Mouse (Mus musculus): ENCODE results near the gene Klhl26. TPM values are rescaled to one million over a fixed set of nuclear protein-coding genes. Genes with fewer than 3 reads are reported as not detected.

Klhl26 gene
- polyA plus RNA-seq, 1 experiment from 2014 or later: 22.5 TPM

- 66% methylated on average over 52 of the region's 52 CpGs for WGBS
- Histone ChIP-seq H3K4me3 (no peak overlapping the region), H3K4me2 (replicated peaks) (no peak overlapping the region), H3K4me1 (no peaks in the 10 kb centered on the region), H3K9me3 (no peaks in the 10 kb centered on the region), H3K27me3 (replicated peaks) (peaks cover 15% of the 10 kb centered on the region), H3K36me3 (peaks cover 19% of the 10 kb centered on the region), H3K27ac (no peak overlapping the region), H3K9ac (no peak overlapping the region)
- no peak for ATAC-seq (ENCODE audit: low FRiP score, low read depth)
Measured at GRCm38 (mm10) chr8:70452196-70452966, 24.4 kb downstream of the Klhl26 start.

GRCm38 (mm10) chr8:70447639-70448420 lies 28.9 kb downstream of the Klhl26 start:
- 75% methylated on average over 19 of the region's 19 CpGs for WGBS
- H3K9ac ChIP-seq: no peak overlapping the region
- H3K9me3 ChIP-seq: no peaks in the 10 kb centered on the region
- H3K4me3 ChIP-seq: no peak overlapping the region
- no peak for ATAC-seq (ENCODE audit: low FRiP score, low read depth)
- peaks cover 19% of the 10 kb centered on the region for H3K36me3 ChIP-seq
- H3K4me2 ChIP-seq (replicated peaks): no peak overlapping the region
- no peak overlapping the region for H3K27ac ChIP-seq
- peaks cover 14% of the 10 kb centered on the region for H3K27me3 ChIP-seq (replicated peaks)
- no peaks in the 10 kb centered on the region for H3K4me1 ChIP-seq

- Histone ChIP-seq H3K9ac (no peak overlapping the region), H3K4me3 (no peak overlapping the region), H3K4me2 (replicated peaks) (no peak overlapping the region), H3K36me3 (peaks cover 3% of the 10 kb centered on the region; the same call in 1 of the 2 replicates), H3K4me1 (no peaks in the 10 kb centered on the region), H3K27ac (no peak overlapping the region), H3K27me3 (replicated peaks) (no peaks in the 10 kb centered on the region), H3K9me3 (no peaks in the 10 kb centered on the region)
- 74% methylated on average over 1 of the region's 1 CpGs for WGBS
- ATAC-seq (ENCODE audit: low FRiP score, low read depth): no peak
Measured at GRCm38 (mm10) chr8:70445988-70446387, 30.8 kb downstream of the Klhl26 start.

GRCm38 (mm10) chr8:70443326-70443725 lies 33.4 kb downstream of the Klhl26 start:
- Histone ChIP-seq H3K27me3 (replicated peaks) (no peaks in the 10 kb centered on the region), H3K9me3 (no peaks in the 10 kb centered on the region), H3K36me3 (no peaks in the 10 kb centered on the region), H3K27ac (no peak overlapping the region), H3K9ac (no peak overlapping the region), H3K4me3 (no peak overlapping the region), H3K4me1 (peaks cover 10% of the 10 kb centered on the region), H3K4me2 (replicated peaks) (no peak overlapping the region)
- WGBS: 86% methylated on average over 4 of the region's 4 CpGs
- no peak for ATAC-seq (ENCODE audit: low FRiP score, low read depth)

DNA sequence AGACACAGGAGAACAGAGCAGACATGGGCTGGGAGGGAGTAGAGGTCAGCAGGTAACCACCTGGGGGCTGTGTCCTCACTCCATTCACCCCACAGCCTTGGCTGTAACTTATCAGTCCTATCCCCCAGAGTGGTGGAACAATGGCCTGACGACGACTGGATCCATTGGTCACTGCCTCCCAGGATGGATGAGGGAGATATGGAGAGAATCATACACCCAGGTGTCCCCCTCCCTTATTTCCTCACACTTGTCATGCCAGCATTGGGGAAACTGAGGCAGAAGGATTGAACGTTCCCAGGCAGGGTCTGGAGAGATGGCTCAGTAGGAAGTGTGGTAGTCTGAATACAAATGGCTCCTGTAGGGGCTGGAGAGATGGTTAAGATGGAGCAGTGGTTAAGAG lies 35.2 kb downstream of the Klhl26 start:
- H3K27me3 ChIP-seq (replicated peaks): no peaks in the 10 kb centered on the region
- H3K4me2 ChIP-seq (replicated peaks): no peak overlapping the region
- peaks cover 15% of the 10 kb centered on the region for H3K4me1 ChIP-seq
- H3K27ac ChIP-seq: no peak overlapping the region
- H3K36me3 ChIP-seq: no peaks in the 10 kb centered on the region
- no peak overlapping the region for H3K9ac ChIP-seq
- WGBS: 69% methylated on average over 3 of the region's 3 CpGs
- no peak for ATAC-seq (ENCODE audit: low FRiP score, low read depth)
- H3K9me3 ChIP-seq: no peaks in the 10 kb centered on the region
- H3K4me3 ChIP-seq: no peak overlapping the region

GRCm38 (mm10) chr8:70440246-70440645 lies 36.5 kb downstream of the Klhl26 start:
- Histone ChIP-seq H3K9me3 (no peaks in the 10 kb centered on the region), H3K4me2 (replicated peaks) (peak overlapping the region; percentile 84), H3K36me3 (no peaks in the 10 kb centered on the region), H3K9ac (peak overlapping the region; percentile 71), H3K27me3 (replicated peaks) (no peaks in the 10 kb centered on the region), H3K27ac (no peak overlapping the region), H3K4me3 (0 out of 2 replicates have a peak overlapping the region, but pooled peaks have one; percentile 67), H3K4me1 (peaks cover 15% of the 10 kb centered on the region)
- 45% methylated on average over 3 of the region's 3 CpGs for WGBS
- peak; percentile 19; the same call in 1 of the 2 replicates for ATAC-seq (ENCODE audit: low FRiP score, low read depth)

DNA sequence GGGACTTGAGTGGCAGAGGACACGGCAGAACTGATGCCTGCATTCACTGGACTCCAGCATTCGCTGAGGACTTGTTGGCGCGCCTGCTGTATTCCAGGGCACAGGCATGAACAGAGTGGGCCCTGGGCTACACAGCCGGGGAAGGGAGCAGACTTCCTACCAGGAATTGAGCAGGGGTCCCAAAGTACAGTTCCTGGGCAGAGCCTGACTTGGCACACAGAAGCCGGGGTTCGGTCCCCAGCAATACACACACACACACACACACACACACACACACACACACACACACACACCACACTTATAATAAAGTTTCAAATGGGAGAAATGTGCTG lies 37.0 kb downstream of the Klhl26 start:
- Histone ChIP-seq H3K36me3 (no peaks in the 10 kb centered on the region), H3K27me3 (replicated peaks) (no peaks in the 10 kb centered on the region), H3K9ac (peak overlapping the region; percentile 71), H3K4me3 (peak overlapping the region; percentile 67), H3K4me2 (replicated peaks) (peak overlapping the region; percentile 84), H3K9me3 (no peaks in the 10 kb centered on the region), H3K27ac (0 out of 2 replicates have a peak overlapping the region, but pooled peaks have one; percentile 38), H3K4me1 (peaks cover 15% of the 10 kb centered on the region)
- 10% methylated on average over 7 of the region's 7 CpGs for WGBS
- no peak for ATAC-seq (ENCODE audit: low FRiP score, low read depth)

- Histone ChIP-seq H3K27ac (peak within 1 kb of the TSS; percentile 38; the same call in 1 of the 2 replicates), H3K27me3 (replicated peaks) (no peaks in the 10 kb centered on the region), H3K36me3 (no peaks in the 10 kb centered on the region), H3K9ac (peak within 1 kb of the TSS; percentile 71), H3K4me3 (peak within 1 kb of the TSS; percentile 67), H3K9me3 (no peaks in the 10 kb centered on the region), H3K4me1 (peaks cover 15% of the 10 kb centered on the region), H3K4me2 (replicated peaks) (peak within 1 kb of the TSS; percentile 84)
- under 1% methylated on average over 70 of the region's 70 CpGs for WGBS
- peak; percentile 97 for ATAC-seq (ENCODE audit: low FRiP score, low read depth)
Measured at GRCm38 (mm10) chr8:70439055-70439847, 37.5 kb downstream of the Klhl26 start, which contains the start of gene Crtc1. Crtc1 (minus strand) TSS chr8:70439579.

DNA sequence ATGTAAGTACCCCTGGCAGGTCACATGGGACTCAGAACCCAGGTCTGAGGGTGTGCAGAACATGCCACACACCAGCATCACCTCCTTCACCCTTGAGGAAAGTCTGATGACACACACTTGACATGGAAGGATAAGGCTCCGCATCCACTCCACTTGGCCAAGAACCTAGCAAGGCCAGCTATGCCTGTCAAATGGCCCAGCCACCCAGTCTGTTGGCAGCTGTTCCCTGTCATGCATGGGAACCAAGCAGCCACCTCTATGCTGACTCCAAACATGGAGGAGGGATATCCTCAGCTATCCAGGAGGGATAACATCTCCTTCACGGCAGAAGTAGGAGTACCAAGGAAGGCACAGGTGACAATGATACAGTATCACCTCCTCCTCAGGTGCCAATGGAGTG lies 38.3 kb downstream of the Klhl26 start:
- no peaks in the 10 kb centered on the region for H3K36me3 ChIP-seq
- peaks cover 15% of the 10 kb centered on the region for H3K4me1 ChIP-seq
- H3K4me2 ChIP-seq (replicated peaks): peak overlapping the region; percentile 84
- no peak overlapping the region for H3K27ac ChIP-seq
- no peak for ATAC-seq (ENCODE audit: low FRiP score, low read depth)
- peak overlapping the region; percentile 67 for H3K4me3 ChIP-seq
- H3K9ac ChIP-seq: no peak overlapping the region
- 93% methylated on average over 2 of the region's 2 CpGs for WGBS
- no peaks in the 10 kb centered on the region for H3K9me3 ChIP-seq
- no peaks in the 10 kb centered on the region for H3K27me3 ChIP-seq (replicated peaks)

- WGBS: 94% methylated on average over 5 of the region's 5 CpGs
- Histone ChIP-seq H3K4me1 (peaks cover 15% of the 10 kb centered on the region), H3K36me3 (no peaks in the 10 kb centered on the region), H3K9me3 (no peaks in the 10 kb centered on the region), H3K27ac (no peak overlapping the region), H3K4me2 (replicated peaks) (no peak overlapping the region), H3K9ac (no peak overlapping the region), H3K4me3 (no peak overlapping the region), H3K27me3 (replicated peaks) (no peaks in the 10 kb centered on the region)
- ATAC-seq (ENCODE audit: low FRiP score, low read depth): no peak
Measured at GRCm38 (mm10) chr8:70435156-70435555, 41.6 kb downstream of the Klhl26 start.

DNA sequence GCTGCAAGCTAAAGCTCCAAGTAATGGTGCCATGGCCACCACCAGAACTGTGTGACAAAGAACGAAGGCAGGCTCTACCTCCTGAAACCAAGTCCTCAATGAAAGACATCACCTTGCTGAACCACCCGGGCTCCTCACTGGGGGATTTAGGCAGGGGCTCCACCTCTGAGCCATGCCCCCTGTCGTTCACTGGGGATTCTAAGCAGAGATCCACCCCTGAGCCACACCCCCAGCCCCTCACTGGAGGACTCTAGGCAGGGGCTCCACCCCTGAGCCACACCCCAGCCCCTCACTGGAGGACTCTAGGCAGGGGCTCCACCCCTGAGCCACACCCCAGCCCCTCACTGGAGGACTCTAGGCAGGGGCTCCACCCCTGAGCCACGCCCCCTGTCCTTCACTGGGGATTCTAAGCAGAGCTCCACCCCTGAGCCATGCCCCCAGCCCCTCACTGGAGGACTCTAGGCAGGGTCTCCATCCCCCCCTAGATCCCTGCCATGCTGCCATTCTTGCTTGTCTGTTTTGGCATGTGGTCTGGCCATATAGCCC lies 43.7 kb downstream of the Klhl26 start:
- H3K4me1 ChIP-seq: peaks cover 2% of the 10 kb centered on the region; the same call in 1 of the 2 replicates
- no peaks in the 10 kb centered on the region for H3K27me3 ChIP-seq (replicated peaks)
- no peak for ATAC-seq (ENCODE audit: low FRiP score, low read depth)
- no peaks in the 10 kb centered on the region for H3K36me3 ChIP-seq
- 42% methylated on average over 4 of the region's 4 CpGs for WGBS
- no peak overlapping the region for H3K4me2 ChIP-seq (replicated peaks)
- H3K9me3 ChIP-seq: no peaks in the 10 kb centered on the region
- no peak overlapping the region for H3K9ac ChIP-seq
- no peak overlapping the region for H3K4me3 ChIP-seq
- H3K27ac ChIP-seq: no peak overlapping the region

Data from neural tube, embryonic 12.5 days (tissue).